Mouse (Mus musculus): ENCODE results near the gene Psmd4. TPM values are rescaled to one million over a fixed set of nuclear protein-coding genes. Genes with fewer than 3 reads are reported as not detected.

Psmd4 gene
- polyA plus RNA-seq, 1 experiment from 2014 or later: 340 TPM

DNA sequence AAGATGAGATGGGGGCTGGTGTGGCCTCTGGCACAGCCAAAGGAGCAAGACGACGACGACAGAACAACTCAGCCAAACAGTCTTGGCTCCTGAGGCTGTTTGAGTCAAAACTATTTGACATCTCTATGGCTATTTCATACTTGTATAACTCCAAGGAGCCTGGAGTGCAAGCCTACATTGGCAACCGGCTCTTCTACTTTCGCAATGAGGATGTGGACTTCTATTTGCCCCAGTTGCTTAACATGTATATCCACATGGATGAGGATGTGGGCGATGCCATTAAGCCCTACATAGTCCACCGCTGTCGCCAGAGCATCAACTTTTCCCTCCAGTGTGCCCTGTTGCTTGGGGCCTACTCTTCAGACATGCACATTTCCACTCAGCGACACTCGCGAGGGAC is 58.1 kb downstream of the Psmd4 start:
- DNase-seq (ENCODE audit: low spot score): no peak
- H3K9ac ChIP-seq (ENCODE audit: low read length): no peak overlapping the region
- H3K36me3 ChIP-seq (ENCODE audit: control insufficient read depth, insufficient read depth, low read length): peaks cover 5% of the 10 kb centered on the region; the same call in 1 of the 2 replicates
- no peaks in the 10 kb centered on the region for H3K9me3 ChIP-seq (ENCODE audit: control insufficient read depth, low read length)
- no peak for ATAC-seq (ENCODE audit: insufficient number of reproducible peaks, low FRiP score, low TSS enrichment, low read depth)
- H3K27me3 ChIP-seq (ENCODE audit: control insufficient read depth, insufficient read depth, low read length): no peaks in the 10 kb centered on the region
- no peak overlapping the region for H3K4me2 ChIP-seq (ENCODE audit: low read depth, severe bottlenecking)
- H3K27ac ChIP-seq (replicated peaks; ENCODE audit: low read depth, low read length): no peak overlapping the region
- no peak overlapping the region for H3K4me3 ChIP-seq (ENCODE audit: low read depth, low read length)
- WGBS: 89% methylated on average over 11 of the region's 11 CpGs
- H3K4me1 ChIP-seq (ENCODE audit: control insufficient read depth, insufficient read depth, low read length): no peaks in the 10 kb centered on the region

Small RNA genes lying within 50 kb of the gene (microRNA-seq; reads per million reads assigned to microRNA genes)
- not detected for gene Mir7013

Other genes starting within 250 kb of the Psmd4 start
- 25.6 and 26.3 TPM in 2 replicates for gene Pogz, start 205.0 kb downstream of the Psmd4 start, polyA plus RNA-seq (2014; fragmentation: Nextera tagmentation; extraction: Ambion mirVana)
- 353 and 388 TPM in 2 replicates for gene Psmb4, start 155.7 kb downstream of the Psmd4 start, polyA plus RNA-seq (2014; fragmentation: Nextera tagmentation; extraction: Ambion mirVana)
- 17.2 and 17.6 TPM in 2 replicates for gene Selenbp1, start 109.6 kb downstream of the Psmd4 start, polyA plus RNA-seq (2014; fragmentation: Nextera tagmentation; extraction: Ambion mirVana)
- gene Rfx5, start 88.5 kb downstream of the Psmd4 start, polyA plus RNA-seq (2014; fragmentation: Nextera tagmentation; extraction: Ambion mirVana): 13.3 and 13.7 TPM in 2 replicates
- 25.0 and 28.0 TPM in 2 replicates for gene Pi4kb, start 67.9 kb downstream of the Psmd4 start, polyA plus RNA-seq (2014; fragmentation: Nextera tagmentation; extraction: Ambion mirVana)
- gene Zfp687, start 27.2 kb downstream of the Psmd4 start, polyA plus RNA-seq (2014; fragmentation: Nextera tagmentation; extraction: Ambion mirVana): 28.5 and 33.5 TPM in 2 replicates
- gene Pip5k1a, start 64.3 kb upstream of the Psmd4 start, polyA plus RNA-seq (2014; fragmentation: Nextera tagmentation; extraction: Ambion mirVana): 15.4 and 17.3 TPM in 2 replicates
- gene Vps72, start 68.4 kb upstream of the Psmd4 start, polyA plus RNA-seq (2014; fragmentation: Nextera tagmentation; extraction: Ambion mirVana): 254 and 281 TPM in 2 replicates
- 0.72 and 0.88 TPM in 2 replicates for gene Tmod4, start 81.9 kb upstream of the Psmd4 start, polyA plus RNA-seq (2014; fragmentation: Nextera tagmentation; extraction: Ambion mirVana)
- 67.7 and 76.8 TPM in 2 replicates for gene Scnm1, start 91.4 kb upstream of the Psmd4 start, polyA plus RNA-seq (2014; fragmentation: Nextera tagmentation; extraction: Ambion mirVana)
- 12.8 and 13.3 TPM in 2 replicates for gene Lysmd1, start 91.5 kb upstream of the Psmd4 start, polyA plus RNA-seq (2014; fragmentation: Nextera tagmentation; extraction: Ambion mirVana)
- gene Tnfaip8l2, start 99.7 kb upstream of the Psmd4 start, polyA plus RNA-seq (2014; fragmentation: Nextera tagmentation; extraction: Ambion mirVana): 1.6 TPM in 2 replicates
- 12.8 and 15.2 TPM in 2 replicates for gene Sema6c, start 117.8 kb upstream of the Psmd4 start, polyA plus RNA-seq (2014; fragmentation: Nextera tagmentation; extraction: Ambion mirVana)
- gene Gabpb2, start 175.3 kb upstream of the Psmd4 start, polyA plus RNA-seq (2014; fragmentation: Nextera tagmentation; extraction: Ambion mirVana): 8.7 and 8.9 TPM in 2 replicates
- gene Cdc42se1, start 186.1 kb upstream of the Psmd4 start, polyA plus RNA-seq (2014; fragmentation: Nextera tagmentation; extraction: Ambion mirVana): 80.1 and 89.6 TPM in 2 replicates
- gene Mllt11, start 189.6 kb upstream of the Psmd4 start, polyA plus RNA-seq (2014; fragmentation: Nextera tagmentation; extraction: Ambion mirVana): 14.8 and 18.2 TPM in 2 replicates
- gene Gm128, start 199.0 kb upstream of the Psmd4 start, polyA plus RNA-seq (2014; fragmentation: Nextera tagmentation; extraction: Ambion mirVana): 0.53 and 0.82 TPM in 2 replicates
- 1.1 and 1.6 TPM in 2 replicates for gene Bnipl, start 208.6 kb upstream of the Psmd4 start, polyA plus RNA-seq (2014; fragmentation: Nextera tagmentation; extraction: Ambion mirVana)
- 34.9 and 35.4 TPM in 2 replicates for gene Mindy1, start 238.7 kb upstream of the Psmd4 start, polyA plus RNA-seq (2014; fragmentation: Nextera tagmentation; extraction: Ambion mirVana)
- 26.8 and 27.6 TPM in 2 replicates for gene Prune1, start 239.5 kb upstream of the Psmd4 start, polyA plus RNA-seq (2014; fragmentation: Nextera tagmentation; extraction: Ambion mirVana)

Measured in limb, embryonic 11.5 days (tissue).